Mouse (Mus musculus): Measurements from ENCODE around the gene Acoxl.
A peak's percentile ranks its signal among the peaks of the same experiment; 100 is the strongest.

The Acoxl gene

GRCm38 (mm10) chr2:128143992-128144391 lies 305.3 kb downstream of the Acoxl start:
- no peak for DNase-seq (ENCODE audit: low spot score)

- no peak for DNase-seq (ENCODE audit: low spot score)
Observed at GRCm38 (mm10) chr2:128145433-128145832, 306.8 kb downstream of the Acoxl start.

DNA sequence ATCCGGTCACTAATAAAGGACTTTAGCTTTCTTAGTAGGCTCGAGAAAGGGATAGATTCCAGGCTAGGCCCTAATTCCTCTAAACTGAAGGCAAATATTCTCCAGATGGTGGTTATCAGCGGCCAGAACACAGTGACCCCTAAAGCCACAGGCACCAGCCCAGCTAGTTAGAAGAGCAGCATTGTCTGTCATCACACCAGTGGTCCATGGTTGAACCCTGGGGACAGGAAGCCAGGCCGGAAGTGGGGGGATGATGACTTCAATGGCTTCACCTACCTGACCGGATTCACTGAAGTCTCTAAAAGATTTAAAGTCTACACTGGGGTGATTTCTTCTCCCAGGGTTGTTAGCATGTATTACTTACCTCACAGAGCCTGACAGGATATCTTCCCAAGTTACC lies 310.9 kb downstream of the Acoxl start:
- DNase-seq (ENCODE audit: low spot score) = no peak

DNA sequence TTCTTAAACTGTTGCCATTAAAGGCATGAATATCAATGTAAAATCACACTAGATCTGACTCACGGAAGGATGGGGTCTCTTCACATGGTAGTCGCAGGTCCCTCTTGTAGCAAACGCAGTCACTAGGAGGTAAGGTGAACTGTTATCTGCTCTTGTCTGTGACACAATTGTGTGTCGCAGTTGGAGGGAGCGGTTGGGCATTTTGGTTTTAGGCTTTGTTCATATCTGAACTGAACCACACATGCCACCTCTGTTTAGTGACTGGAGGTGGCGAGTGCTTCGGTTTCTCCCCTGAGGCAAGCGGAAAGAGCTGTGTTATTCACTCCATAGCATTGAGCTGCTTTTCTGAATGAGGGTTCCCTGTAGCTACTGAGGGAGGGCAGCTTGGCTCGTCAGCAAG lies 313.5 kb downstream of the Acoxl start:
- no peak for DNase-seq (ENCODE audit: low spot score)

- DNase-seq (ENCODE audit: low spot score) = no peak
Observed at GRCm38 (mm10) chr2:128152845-128153550, 314.3 kb downstream of the Acoxl start.

DNA sequence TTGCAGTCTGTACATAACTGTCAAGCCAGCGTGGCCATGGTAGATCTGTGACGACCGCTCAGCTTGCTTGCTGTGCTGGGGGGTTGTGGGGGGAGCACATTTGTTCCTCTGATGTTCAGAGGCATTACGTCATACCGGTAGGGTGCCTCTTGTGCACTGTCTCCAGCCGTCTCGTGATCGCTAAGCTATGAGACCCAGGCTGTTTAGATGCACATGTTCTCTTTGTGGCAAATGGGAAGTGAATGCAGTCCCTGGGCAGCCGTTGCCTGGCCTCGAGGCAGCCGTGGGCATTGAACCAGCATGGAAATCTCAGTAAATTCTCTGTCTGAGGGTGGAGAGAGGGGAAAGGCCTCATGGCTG lies 314.9 kb downstream of the Acoxl start:
- no peak for DNase-seq (ENCODE audit: low spot score)

- DNase-seq (ENCODE audit: low spot score) = no peak
Observed at GRCm38 (mm10) chr2:128155412-128156066, 316.9 kb downstream of the Acoxl start.

- DNase-seq (ENCODE audit: low spot score) = no peak
Observed at GRCm38 (mm10) chr2:128156067-128156462, 317.4 kb downstream of the Acoxl start.

GRCm38 (mm10) chr2:128156557-128157412 lies 318.1 kb downstream of the Acoxl start:
- no peak for DNase-seq (ENCODE audit: low spot score)

GRCm38 (mm10) chr2:128158734-128159410 lies 320.2 kb downstream of the Acoxl start:
- no peak for DNase-seq (ENCODE audit: low spot score)

GRCm38 (mm10) chr2:128159619-128160125 lies 321.0 kb downstream of the Acoxl start:
- DNase-seq (ENCODE audit: low spot score) = no peak

DNA sequence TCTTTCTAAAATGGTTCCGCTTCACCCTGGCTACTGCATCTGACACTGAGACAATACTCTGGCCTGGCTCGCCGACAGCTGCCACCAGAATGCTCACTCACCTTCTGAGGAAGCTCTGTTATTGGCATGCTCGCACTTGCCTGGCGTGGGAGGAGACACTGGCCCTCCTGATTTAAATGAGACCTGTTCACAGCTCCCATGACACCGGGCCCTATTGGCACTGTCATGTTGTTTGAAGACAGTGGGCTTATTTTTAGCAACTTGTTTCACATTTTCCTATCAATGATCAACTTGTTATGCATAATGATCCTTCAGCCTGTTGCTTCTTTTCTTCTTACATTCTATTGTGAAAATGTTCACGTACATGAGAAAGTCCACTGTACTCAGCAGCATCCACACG lies 324.5 kb downstream of the Acoxl start:
- no peak for DNase-seq (ENCODE audit: low spot score)

DNA sequence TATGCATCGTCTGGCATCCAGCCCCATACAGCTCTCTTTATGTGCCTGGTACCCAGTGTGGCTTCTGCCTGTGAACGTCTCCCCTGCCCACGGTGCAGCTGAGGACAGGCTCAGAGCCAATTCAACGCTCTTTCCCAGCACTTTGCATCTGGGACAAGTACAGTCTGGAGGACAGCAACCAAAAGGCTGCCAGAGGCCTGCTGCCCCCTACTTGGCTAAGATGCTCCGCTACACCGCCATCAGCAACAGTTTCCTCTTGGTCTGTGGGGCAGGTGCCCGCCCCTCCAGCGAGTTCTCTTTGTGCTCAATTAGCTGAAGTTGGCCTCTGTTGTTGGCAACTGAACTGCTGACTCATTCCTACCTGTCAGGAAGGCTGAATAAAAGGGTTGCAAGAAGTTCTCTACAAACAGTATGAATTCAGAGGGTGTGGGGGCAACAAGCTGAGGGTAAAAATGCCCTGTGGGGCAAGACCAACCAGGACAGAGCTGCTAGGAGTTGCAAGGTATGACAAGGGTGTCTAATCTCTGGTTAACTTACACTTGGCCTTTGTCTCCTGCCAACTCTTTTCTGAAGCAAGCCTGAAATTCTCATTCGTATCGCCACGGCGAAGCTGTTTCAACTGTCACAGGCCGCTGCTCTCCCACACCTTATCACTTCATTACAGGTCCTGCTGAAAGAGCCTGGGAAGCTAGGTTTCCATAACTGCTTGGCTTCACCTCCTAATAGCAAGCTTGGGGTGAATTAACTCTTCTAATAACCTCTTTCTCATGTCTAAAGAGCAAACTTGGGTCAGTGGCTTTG lies 328.1 kb downstream of the Acoxl start:
- DNase-seq (ENCODE audit: low spot score) = peak; percentile 21

DNA sequence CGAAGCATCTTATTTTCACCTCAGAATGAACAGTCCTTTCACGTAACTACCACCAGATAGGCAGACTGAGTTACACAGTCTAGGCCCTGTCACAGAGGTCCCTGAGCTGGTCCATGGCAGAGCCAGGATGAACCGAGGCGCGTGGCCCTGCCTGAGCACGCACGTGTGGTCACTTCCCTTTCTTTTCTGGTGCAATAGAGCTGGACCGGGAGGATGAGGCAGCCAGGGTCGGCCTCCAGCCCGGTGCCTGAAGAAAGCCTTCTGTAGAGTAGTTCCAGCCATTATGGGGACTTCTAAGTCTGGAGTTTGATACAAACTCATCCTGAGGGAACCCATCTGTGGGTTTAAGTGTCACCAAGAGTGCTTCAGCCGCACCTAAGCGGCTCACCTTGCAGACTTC lies 329.3 kb downstream of the Acoxl start:
- no peak for DNase-seq (ENCODE audit: low spot score)

DNA sequence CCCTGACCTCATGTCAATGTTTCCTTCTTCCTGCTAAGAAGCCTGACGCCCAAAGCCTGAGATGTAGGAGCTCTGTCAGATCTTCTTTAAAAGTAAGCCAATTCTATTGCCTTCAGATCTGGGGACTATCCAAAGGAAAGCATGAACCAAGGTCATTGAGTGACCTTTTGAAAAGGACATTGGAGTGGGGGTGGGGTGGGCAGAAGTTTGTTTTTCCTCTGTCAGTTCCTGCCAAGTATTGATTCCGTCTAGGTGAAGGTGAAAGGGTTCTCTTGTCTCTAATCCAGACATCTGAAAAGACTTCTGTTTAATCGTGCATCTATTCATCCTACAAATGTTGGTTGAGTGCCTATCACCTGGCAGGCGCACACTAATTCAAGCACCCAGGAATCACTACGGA lies 330.8 kb downstream of the Acoxl start:
- no peak for DNase-seq (ENCODE audit: low spot score)

GRCm38 (mm10) chr2:128169972-128170371 lies 331.3 kb downstream of the Acoxl start:
- DNase-seq (ENCODE audit: low spot score) = no peak

- no peak for DNase-seq (ENCODE audit: low spot score)
Observed at GRCm38 (mm10) chr2:128170614-128171013, 331.9 kb downstream of the Acoxl start.

- peak; percentile 72 for DNase-seq (ENCODE audit: low spot score)
Observed at GRCm38 (mm10) chr2:128172266-128172665, 333.6 kb downstream of the Acoxl start.
